In the genomic region with DNA sequence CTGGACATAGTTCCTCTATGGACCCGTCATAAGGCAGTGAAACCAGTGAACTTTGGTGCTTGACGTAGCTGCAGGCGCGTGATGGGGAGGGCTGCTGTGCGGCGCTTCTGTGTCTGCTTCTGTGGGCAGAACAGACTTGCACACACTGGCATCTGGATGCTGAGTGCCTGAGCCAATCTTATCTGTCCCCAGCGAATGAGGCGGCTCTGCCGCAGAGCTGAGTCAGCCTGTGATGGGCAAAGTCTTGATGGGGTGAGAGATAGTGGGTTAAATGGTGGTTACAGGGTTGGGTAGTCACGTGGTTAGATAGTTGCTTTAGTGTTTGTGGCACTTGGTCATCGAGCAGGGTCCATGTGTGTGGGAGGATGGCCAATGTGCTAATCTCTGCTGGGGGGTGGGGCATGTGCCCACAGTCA, we compare ENCODE assay signal across 1 mouse cellular context.
A peak's percentile ranks its signal among the peaks of the same experiment; 100 is the strongest.
TF ChIP-seq lines count a peak whose summit lies in the region.

No protein-coding gene starts in this region.

TF ChIP-seq in CH12.LX, 34 proteins besides CTCF, POLR2A, EP300 and RAD21:
- TF ChIP-seq ZC3H11A (IDR thresholded peaks at IDR 0.05; ENCODE audit: low read depth, low read length) (no peak), ZKSCAN1 (IDR thresholded peaks at IDR 0.05; ENCODE audit: borderline replicate concordance, low read depth, low read length) (no peak), E2F4 (IDR thresholded peaks at IDR 0.05; ENCODE audit: insufficient replicate concordance, low read depth, low read length) (0 out of 2 replicates have a peak, but pooled peaks have one; percentile 17), SMC3 (IDR thresholded peaks at IDR 0.05; ENCODE audit: low read depth, low read length) (no peak), MAX (IDR thresholded peaks at IDR 0.05; ENCODE audit: low read length) (peak; percentile 51), TCF12 (IDR thresholded peaks at IDR 0.05; ENCODE audit: low read depth, low read length) (peak; percentile 30; the same call in 1 of the 2 replicates), MXI1 (IDR thresholded peaks at IDR 0.05; ENCODE audit: low read depth, low read length) (no peak), SIN3A (IDR thresholded peaks at IDR 0.05; ENCODE audit: low read length) (no peak), ELF1 (IDR thresholded peaks at IDR 0.05; ENCODE audit: low read depth, low read length) (no peak), USF2 (conservative IDR thresholded peaks at IDR 0.05; ENCODE audit: low read depth, low read length) (peak; percentile 64), MAZ (IDR thresholded peaks at IDR 0.05; ENCODE audit: low read depth, low read length) (no peak), USF1 (IDR thresholded peaks at IDR 0.05; ENCODE audit: low read depth, low read length) (peak; percentile 47), TBP (conservative IDR thresholded peaks at IDR 0.05; ENCODE audit: low read depth, low read length) (no peak), MAFK (IDR thresholded peaks at IDR 0.05; ENCODE audit: insufficient replicate concordance, low read length) (0 out of 2 replicates have a peak, but pooled peaks have one; percentile 5), MEF2A (IDR thresholded peaks at IDR 0.05; ENCODE audit: borderline replicate concordance, low read depth, low read length) (no peak), NELFE (IDR thresholded peaks at IDR 0.05; ENCODE audit: low read depth, low read length) (0 out of 2 replicates have a peak, but pooled peaks have one; percentile 29), HCFC1 (IDR thresholded peaks at IDR 0.05; ENCODE audit: low read depth, low read length) (0 out of 2 replicates have a peak, but pooled peaks have one; percentile 5), GABPA (IDR thresholded peaks at IDR 0.05; ENCODE audit: insufficient replicate concordance, low read depth, low read length) (no peak)
TF ChIP-seq in CH12.LX: peak in this region for 8.
